19 mouse cellular contexts compared by ENCODE assay signal in the genomic region with DNA sequence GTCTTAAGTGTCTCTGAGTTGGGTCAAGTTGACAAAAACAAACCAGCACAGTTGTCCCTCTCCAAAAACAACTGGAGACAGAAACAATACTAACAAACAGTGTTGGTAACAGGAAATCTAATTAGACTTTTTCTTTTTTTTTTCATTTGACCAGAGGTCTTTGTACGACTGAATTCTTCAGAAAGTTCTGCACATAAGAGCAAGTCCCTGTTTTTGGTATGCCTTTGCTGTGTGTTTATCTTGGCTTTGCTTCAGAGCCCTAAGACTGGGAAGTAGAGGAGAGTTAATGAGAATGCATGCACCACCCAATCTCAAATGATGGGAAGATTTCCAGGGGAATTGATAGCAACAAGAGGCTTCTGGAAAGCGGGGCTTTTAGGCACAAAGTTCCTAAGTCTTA. TPM values are rescaled to one million over a fixed set of nuclear protein-coding genes. Genes with fewer than 3 reads are reported as not detected.
"Had no signal": no experiment of that assay in that cellular context is flagged by ENCODE, and none has a peak within 500 bp of the region (broad histone marks: within the 10 kb centered on the region; RNA-seq: fewer than 3 reads in every experiment).

No protein-coding gene starts in this region.

- H3K9ac ChIP-seq: limb, embryonic 12.5 days; limb, embryonic 15.5 days; liver, embryonic 13.5 days had no signal

- H3K36me3 ChIP-seq: limb, embryonic 12.5 days; limb, embryonic 15.5 days; liver, embryonic 13.5 days had no signal

- H3K27ac ChIP-seq: limb, embryonic 12.5 days; limb, embryonic 15.5 days; liver, embryonic 13.5 days had no signal

- DNase-seq: kidney, adult 11 months; kidney, adult 9 months; kidney, postnatal 36 days; left cerebral cortex, postnatal 4 days; liver, embryonic 13.5 days; lung, adult 2 months; lung, postnatal 14 days; lung, postnatal 4 days; midbrain, embryonic 14.5 days; thymus, adult 18-20 months; thymus, postnatal 36 days had no signal

- H3K4me1 ChIP-seq: limb, embryonic 12.5 days; limb, embryonic 15.5 days; liver, embryonic 13.5 days had no signal

- H3K4me3 ChIP-seq: limb, embryonic 12.5 days; limb, embryonic 15.5 days; liver, embryonic 13.5 days had no signal

- H3K9me3 ChIP-seq: limb, embryonic 12.5 days; limb, embryonic 15.5 days; liver, embryonic 13.5 days had no signal

- H3K4me2 ChIP-seq: limb, embryonic 12.5 days; limb, embryonic 15.5 days; liver, embryonic 13.5 days; midbrain, embryonic 11.5 days had no signal

- H3K27me3 ChIP-seq: limb, embryonic 12.5 days; limb, embryonic 15.5 days; liver, embryonic 13.5 days had no signal

RNA-seq across cellular contexts. Expression of a gene that starts 13.6 kb away (rescaled TPM):
- total RNA-seq: megakaryocyte progenitor cell, adult 5-6 weeks; megakaryocyte-erythroid progenitor cell, adult 5-6 weeks; midbrain, postnatal 0 days had no signal
- polyA plus RNA-seq: limb, embryonic 12.5 days; midbrain, embryonic 14.5 days; midbrain, postnatal 0 days; neural tube, embryonic 11.5 days; neural tube, embryonic 14.5 days had no signal
